Mouse (Mus musculus): ENCODE data around the gene Dclk3.

- TF ChIP-seq CTCF (IDR thresholded peaks at IDR 0.05; ENCODE audit: insufficient read depth, low read depth, low read length): no peak
- no peak for TF ChIP-seq POLR2A (IDR thresholded peaks at IDR 0.05; ENCODE audit: insufficient read depth, low read depth, low read length)
These were observed 37.1 kb downstream of the Dclk3 start for GRCm38 (mm10) chr9:111475973-111476372.
